Mouse (Mus musculus) C2C12 (cell line): Measurements from ENCODE around the gene Pla2g4a. TPM values are rescaled to one million over a fixed set of nuclear protein-coding genes. Genes with fewer than 3 reads are reported as not detected.
"Not testable (repeated sequence)": the region's sequence is repeated elsewhere in the genome, so short reads cannot be mapped to it uniquely, and the experiment has no call there.

ENCODE experiments used
- H3K27me3 ChIP-seq: one replicate; pipeline ENCODE4 v1.6.1; 2011; ENCODE audit not compliant: control insufficient read depth, insufficient read depth, insufficient read length
- H3K36me3 ChIP-seq: one replicate; pipeline ENCODE4 v1.6.1; 2011; ENCODE audit not compliant: control insufficient read depth, insufficient read depth
- H3K4me3 ChIP-seq: one replicate; pipeline ENCODE4 v1.5.1; 2011; ENCODE audit warnings: mild to moderate bottlenecking, control low read depth; ENCODE audit not compliant: poor library complexity, insufficient read depth, severe bottlenecking
- H3K79me2 ChIP-seq: one replicate; pipeline ENCODE4 v1.6.1; 2011; ENCODE audit not compliant: control insufficient read depth, insufficient read depth
- H3K79me3 ChIP-seq: one replicate; pipeline ENCODE4 v1.6.1; 2011; ENCODE audit warnings: low read depth, control low read depth
- H3ac ChIP-seq: one replicate; pipeline ENCODE3; 2011; ENCODE audit warnings: low read depth; ENCODE audit not compliant: control insufficient read depth, insufficient read length
- CEBPB ChIP-seq: IDR thresholded peaks from one replicate; pipeline ENCODE4 v1.6.1; 2011; ENCODE audit warnings: low read depth, mild to moderate bottlenecking, control low read depth, moderate library complexity
- CTCF ChIP-seq: IDR thresholded peaks from one replicate; pipeline ENCODE4 v1.5.1; 2011; ENCODE audit not compliant: control insufficient read depth, insufficient read depth, insufficient read length
- FOSL1 ChIP-seq: IDR thresholded peaks from one replicate; pipeline ENCODE4 v1.8.0; 2011; ENCODE audit warnings: mild to moderate bottlenecking, low read length; ENCODE audit not compliant: poor library complexity, insufficient read depth, severe bottlenecking
- MAX ChIP-seq: IDR thresholded peaks from one replicate; pipeline ENCODE4 v1.6.1; 2011; ENCODE audit warnings: mild to moderate bottlenecking, control low read depth
- MYOD1 ChIP-seq: IDR thresholded peaks from one replicate; pipeline ENCODE4 v1.6.1; 2011; ENCODE audit warnings: low read depth; ENCODE audit not compliant: control insufficient read depth, insufficient read length
- MYOG ChIP-seq: IDR thresholded peaks from one replicate; pipeline ENCODE4 v1.6.1; 2011; ENCODE audit not compliant: control insufficient read depth, insufficient read length; ENCODE audit errors: extremely low read depth
- USF1 ChIP-seq: IDR thresholded peaks from one replicate; pipeline ENCODE4 v1.6.1; 2011; ENCODE audit warnings: low read depth, mild to moderate bottlenecking, control low read depth, moderate library complexity
- polyA plus RNA-seq: library from polyadenylated mRNA; unstranded; fragments of >200 nt; fragmentation: generic; extraction: Trizol; gene quantifications from one replicate; pipeline ENCODE4 v1.2.1, GENCODE M21; 2012; ENCODE audit warnings: missing spikeins

Pla2g4a gene
- polyA plus RNA-seq, 1 experiment, result 7.0 TPM

DNA sequence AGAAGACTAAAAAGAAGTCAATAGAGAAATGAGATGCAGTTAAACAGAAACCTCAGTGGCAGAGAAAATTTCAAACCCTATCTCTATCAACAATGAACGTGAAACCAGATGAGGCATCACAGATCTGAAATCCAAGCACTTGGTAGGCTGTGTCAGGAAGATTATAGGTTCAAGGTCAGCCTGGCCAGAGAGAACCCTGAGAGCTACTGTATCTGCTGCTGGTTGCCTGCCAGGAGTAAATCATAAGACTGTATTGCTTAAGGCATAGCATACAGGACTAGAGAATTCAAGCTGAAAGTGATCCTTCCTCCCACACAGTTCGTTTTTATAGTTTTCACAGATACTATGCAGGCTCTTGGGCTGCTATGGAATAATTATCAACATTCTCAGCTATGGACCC lies 17.5 kb downstream of the Pla2g4a start:
- Histone ChIP-seq H3K79me3 (no peaks in the 10 kb centered on the region), H3ac (no peak overlapping the region), H3K4me3 (no peak overlapping the region), H3K79me2 (no peaks in the 10 kb centered on the region), H3K27me3 (no peaks in the 10 kb centered on the region), H3K36me3 (no peaks in the 10 kb centered on the region)
- no peak for TF ChIP-seq FOSL1
- TF ChIP-seq MYOG, result no peak
- no peak for TF ChIP-seq MAX
- TF ChIP-seq CTCF, result no peak
- TF ChIP-seq CEBPB, result no peak
- TF ChIP-seq MYOD1, result no peak
- TF ChIP-seq USF1, result no peak

DNA sequence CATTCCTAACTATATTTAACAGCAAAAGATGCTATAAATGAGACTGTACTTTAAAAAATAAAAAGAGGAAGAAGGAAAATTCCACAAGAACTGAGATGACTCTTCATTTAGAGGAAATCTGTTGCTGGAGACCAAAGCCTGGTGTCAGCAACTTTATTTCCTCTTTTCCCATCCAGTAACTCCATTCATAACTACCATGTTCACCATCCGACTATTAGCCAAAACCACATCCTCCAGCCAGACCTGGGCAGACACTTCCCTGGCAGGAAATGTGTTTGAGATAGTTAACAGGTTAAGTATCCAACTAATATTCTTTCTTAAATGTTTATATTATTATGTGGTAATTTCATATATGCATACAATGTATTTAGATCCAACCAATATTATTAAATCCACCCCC lies 20.8 kb downstream of the Pla2g4a start:
- Histone ChIP-seq H3K27me3 (no peaks in the 10 kb centered on the region), H3K4me3 (no peak overlapping the region), H3K79me3 (no peaks in the 10 kb centered on the region), H3ac (no peak overlapping the region), H3K36me3 (no peaks in the 10 kb centered on the region), H3K79me2 (no peaks in the 10 kb centered on the region)
- TF ChIP-seq USF1 (no peak), FOSL1 (no peak), MAX (no peak), CTCF (no peak), CEBPB (no peak), MYOG (no peak), MYOD1 (no peak)

DNA sequence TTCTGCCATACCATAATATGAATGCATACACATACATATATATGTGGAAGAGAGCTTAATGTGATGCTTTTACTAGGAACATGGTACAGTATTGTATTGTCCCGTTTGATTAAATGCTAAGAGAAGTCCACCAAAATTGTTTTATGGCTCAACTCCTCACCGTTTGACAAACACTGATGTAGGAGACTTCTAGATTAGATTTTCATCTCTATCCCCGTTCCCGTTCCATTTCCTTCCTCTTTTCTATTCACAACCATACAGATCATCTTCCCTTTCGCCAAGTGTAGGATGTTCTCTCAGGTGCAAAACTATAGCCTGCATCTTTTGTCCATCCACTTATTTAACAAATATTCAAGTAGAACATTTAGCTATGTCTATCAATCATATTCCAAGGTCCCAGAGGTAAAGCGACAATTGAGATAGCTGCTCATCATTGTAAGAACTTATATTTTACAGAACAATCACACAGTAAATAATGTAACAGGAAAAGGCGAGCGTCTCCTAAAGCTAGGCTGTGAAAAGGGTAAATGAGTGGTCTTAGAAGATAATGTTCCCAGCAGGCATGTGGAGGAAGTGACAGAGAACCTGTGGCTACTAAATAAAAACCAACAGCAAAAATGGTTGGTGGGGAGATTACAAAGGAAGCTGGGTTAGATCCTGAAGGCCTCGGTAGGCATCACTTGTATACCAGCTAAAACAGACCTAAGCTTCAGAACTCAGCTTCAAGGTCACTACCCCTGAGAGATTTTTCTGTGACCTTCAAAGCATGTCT lies 21.6 kb downstream of the Pla2g4a start:
- H3K79me3 ChIP-seq, result no peaks in the 10 kb centered on the region
- no peaks in the 10 kb centered on the region for H3K79me2 ChIP-seq
- no peak overlapping the region for H3ac ChIP-seq
- H3K4me3 ChIP-seq, result no peak overlapping the region
- TF ChIP-seq USF1 (no peak), CTCF (no peak), CEBPB (no peak), FOSL1 (no peak), MYOG (no peak), MAX (no peak), MYOD1 (no peak)
- H3K27me3 ChIP-seq, result no peaks in the 10 kb centered on the region
- no peaks in the 10 kb centered on the region for H3K36me3 ChIP-seq

DNA sequence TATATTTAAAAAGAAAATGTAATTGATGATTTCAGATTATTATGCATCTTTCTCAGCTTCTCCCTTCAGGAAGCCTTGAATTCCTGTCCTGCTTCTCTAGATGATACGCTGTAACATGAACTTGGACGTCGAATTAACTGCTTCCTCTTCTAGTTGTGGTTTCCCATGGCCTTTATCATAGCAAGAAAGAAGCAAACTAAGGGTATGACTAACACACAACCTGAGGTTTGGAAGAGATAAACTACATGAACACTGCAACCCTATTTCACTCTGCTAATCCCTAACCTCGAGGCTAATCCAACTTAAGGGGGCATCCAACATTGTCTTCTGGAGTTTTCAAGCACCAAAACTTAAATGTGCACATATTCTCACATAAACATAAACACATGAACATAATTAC lies 23.3 kb downstream of the Pla2g4a start:
- TF ChIP-seq MAX (no peak), CTCF (no peak), CEBPB (no peak), MYOG (no peak), MYOD1 (no peak), USF1 (no peak), FOSL1 (no peak)
- Histone ChIP-seq H3ac (no peak overlapping the region), H3K79me3 (no peaks in the 10 kb centered on the region), H3K79me2 (no peaks in the 10 kb centered on the region), H3K4me3 (no peak overlapping the region), H3K36me3 (no peaks in the 10 kb centered on the region), H3K27me3 (no peaks in the 10 kb centered on the region)

DNA sequence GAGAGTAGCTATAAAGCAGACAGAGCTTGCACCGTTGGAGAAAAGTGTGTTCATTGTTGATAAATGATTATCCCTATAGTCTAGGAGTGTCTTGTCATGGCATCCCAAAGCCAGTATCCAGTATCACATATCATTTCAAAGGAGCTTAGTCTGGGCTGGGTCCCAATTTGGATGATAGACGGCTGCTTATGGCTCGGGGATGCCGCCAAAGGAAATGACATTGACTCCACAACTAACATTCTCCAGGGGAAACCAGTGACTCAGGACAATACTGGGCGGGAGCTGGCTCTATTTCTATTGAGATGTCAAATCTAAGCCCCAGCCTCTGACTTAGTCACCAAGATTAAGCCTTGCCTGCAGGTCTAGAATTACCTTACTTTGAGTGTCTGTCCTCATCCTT lies 31.9 kb downstream of the Pla2g4a start:
- H3K79me2 ChIP-seq, result no peaks in the 10 kb centered on the region
- H3K79me3 ChIP-seq, result no peaks in the 10 kb centered on the region
- H3K27me3 ChIP-seq, result no peaks in the 10 kb centered on the region
- no peak overlapping the region for H3K4me3 ChIP-seq
- H3K36me3 ChIP-seq, result no peaks in the 10 kb centered on the region
- TF ChIP-seq MAX, result no peak
- no peak for TF ChIP-seq USF1
- no peak for TF ChIP-seq CTCF
- TF ChIP-seq FOSL1, result peak; percentile 27
- peak; percentile 73 for TF ChIP-seq MYOD1
- TF ChIP-seq CEBPB, result no peak
- no peak overlapping the region for H3ac ChIP-seq

DNA sequence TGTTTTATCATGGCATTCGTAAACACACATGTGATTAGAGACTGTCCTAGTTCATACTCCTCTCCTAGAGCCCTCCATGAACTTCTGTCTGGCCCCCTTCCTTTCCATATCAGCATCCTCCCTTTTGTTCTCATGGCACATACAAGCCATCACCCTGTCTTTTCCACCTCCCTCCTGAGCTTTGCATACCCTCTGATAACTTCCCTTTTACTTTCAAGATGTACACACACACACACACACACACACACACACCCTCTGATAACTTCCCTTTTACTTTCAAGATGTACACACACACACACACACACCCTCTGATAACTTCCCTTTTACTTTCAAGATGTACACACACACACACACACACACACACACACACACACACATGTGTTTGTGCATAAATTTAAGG lies 37.4 kb downstream of the Pla2g4a start:
- not testable (repeated sequence) for H3K79me2 ChIP-seq, H3ac ChIP-seq, H3K36me3 ChIP-seq, H3K4me3 ChIP-seq, H3K27me3 ChIP-seq, H3K79me3 ChIP-seq
